Mouse (Mus musculus): ENCODE measurements around the gene Car2.

GRCm38 (mm10) chr3:14839466-14840118, 46.5 kb upstream of the Car2 start:
- TF ChIP-seq POLR2A (IDR thresholded peaks at IDR 0.05; ENCODE audit: control insufficient read depth, low read depth, low read length) (no peak), CTCF (IDR thresholded peaks at IDR 0.05; ENCODE audit: control insufficient read depth, insufficient read depth, insufficient replicate concordance, low read depth, low read length) (no peak)
